Mouse (Mus musculus) hematopoietic stem cell, adult 5-6 weeks (primary cell): Measurements from ENCODE around the gene Tsc22d4. TPM values are rescaled to one million over a fixed set of nuclear protein-coding genes. Genes with fewer than 3 reads are reported as not detected.

Experiments used
- ATAC-seq, 2 experiments: fragments of 125-278 bp in 1 of 2; replicated peaks in 1 of 2; 2 replicates each; pipeline ENCODE4 v1.8.0; 2016 to 2017; ENCODE audit warnings: inconsistent platforms in 2 of 2, mild to moderate bottlenecking in 2 of 2, moderate number of reproducible peaks in 2 of 2, low read depth in 1 of 2, moderate TSS enrichment in 1 of 2; ENCODE audit not compliant: low FRiP score in 2 of 2, poor library complexity in 2 of 2, severe bottlenecking in 2 of 2, insufficient read depth in 1 of 2, low TSS enrichment in 1 of 2
- total RNA-seq: library from RNA; stranded (forward); fragments of 172-1452, 232-1000 nt; gene quantifications from 2 replicates; pipeline ENCODE4 v1.2.3, GENCODE M21; 2017

Tsc22d4 gene
- total RNA-seq, 1 experiment from 2014 or later, result 67.7 TPM

- no peak for ATAC-seq
Measured at GRCm38 (mm10) chr5:137755425-137755824, 9.9 kb downstream of the Tsc22d4 start.

GRCm38 (mm10) chr5:137756106-137756505 is 10.6 kb downstream of the Tsc22d4 start:
- no peak for ATAC-seq

GRCm38 (mm10) chr5:137756882-137757661 is 11.5 kb downstream of the Tsc22d4 start:
- peak; percentile 72 to 77; a peak in 3 of 4 replicates for ATAC-seq

- no peak for ATAC-seq
Measured at GRCm38 (mm10) chr5:137757887-137758286, 12.4 kb downstream of the Tsc22d4 start.

- ATAC-seq, result no peak
Measured at GRCm38 (mm10) chr5:137758921-137759534, 13.5 kb downstream of the Tsc22d4 start.

- ATAC-seq, result peak; percentile 77 to 87
Measured at GRCm38 (mm10) chr5:137759971-137760412, 14.5 kb downstream of the Tsc22d4 start.

GRCm38 (mm10) chr5:137764609-137765340 is 19.2 kb downstream of the Tsc22d4 start:
- ATAC-seq, result no peak

- no peak for ATAC-seq
Measured at GRCm38 (mm10) chr5:137766270-137766669, 20.7 kb downstream of the Tsc22d4 start.

GRCm38 (mm10) chr5:137768475-137768874 is 22.9 kb downstream of the Tsc22d4 start:
- ATAC-seq, result no peak

- ATAC-seq, result peak; percentile 69 to 84
Measured at GRCm38 (mm10) chr5:137770709-137771108, 25.2 kb downstream of the Tsc22d4 start.

GRCm38 (mm10) chr5:137772755-137773154 is 27.2 kb downstream of the Tsc22d4 start:
- no peak for ATAC-seq

- no peak for ATAC-seq
Measured at GRCm38 (mm10) chr5:137775587-137776290, 30.2 kb downstream of the Tsc22d4 start.

GRCm38 (mm10) chr5:137776408-137776918 is 30.9 kb downstream of the Tsc22d4 start:
- ATAC-seq, result peak; percentile 63 to 68

- no peak for ATAC-seq
Measured at GRCm38 (mm10) chr5:137777267-137777845, 31.8 kb downstream of the Tsc22d4 start.

- peak; percentile 88 to 90 for ATAC-seq
Measured at GRCm38 (mm10) chr5:137778635-137779034, 33.1 kb downstream of the Tsc22d4 start, which contains the start of gene Ppp1r35. Gene Ppp1r35, plus strand, starts transcription at chr5:137778849.

- ATAC-seq, result no peak
Measured at GRCm38 (mm10) chr5:137779053-137779933, 33.8 kb downstream of the Tsc22d4 start.
